Mouse (Mus musculus) megakaryocyte, embryonic 14.5 days (primary cell): ENCODE data around the gene Camk2n1.

Experiments
- FLI1 ChIP-seq: IDR thresholded peaks from 2 replicates; pipeline ENCODE4 v1.6.1; 2012; ENCODE audit warnings: low read length, inconsistent platforms, mixed read lengths
- GATA1 ChIP-seq: IDR thresholded peaks from 3 replicates; pipeline ENCODE4 v1.6.1; 2012; ENCODE audit warnings: mixed read lengths, low read length, inconsistent platforms, borderline replicate concordance

DNA sequence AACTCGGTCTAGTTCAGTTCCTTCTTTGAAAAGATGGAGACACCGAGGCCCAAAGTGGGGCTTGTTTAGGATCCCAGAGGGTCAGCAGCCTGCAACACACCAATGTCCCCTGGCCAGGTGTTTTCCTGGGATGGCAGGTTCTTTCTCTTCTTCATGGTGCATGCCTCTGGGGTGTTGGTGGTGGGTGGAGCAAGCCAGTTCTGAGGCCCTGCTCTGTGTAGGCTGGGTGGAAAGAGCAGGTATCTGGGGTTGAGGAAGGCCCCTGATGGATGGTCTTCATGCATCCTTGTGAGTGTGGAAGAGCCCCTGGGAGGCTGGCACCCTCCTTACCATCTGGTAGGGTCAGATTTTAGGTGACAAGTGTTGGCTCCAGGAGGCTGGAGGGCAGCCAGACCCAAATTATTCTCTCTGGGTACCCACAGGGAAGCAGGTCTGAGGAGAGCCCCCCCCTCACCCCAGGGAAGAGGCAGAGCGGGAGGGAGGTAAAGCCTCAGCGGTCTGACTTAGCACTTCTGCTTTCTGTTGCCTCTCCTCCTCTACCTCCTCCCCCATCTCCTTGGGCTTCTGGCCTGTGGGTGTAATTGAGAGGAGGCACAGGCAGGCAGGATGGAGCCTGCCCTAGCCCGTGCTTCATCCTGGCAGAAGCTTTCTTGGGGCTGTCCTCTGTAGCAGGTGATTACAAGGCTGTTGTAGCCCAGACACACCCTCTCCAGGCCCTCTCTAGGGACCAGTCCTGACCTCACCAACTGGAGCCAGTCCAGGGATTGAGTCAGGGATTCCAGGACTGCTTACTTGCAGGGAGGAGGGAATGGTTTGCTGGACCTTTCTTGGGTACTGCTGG, 39.3 kb downstream of the Camk2n1 start:
- TF ChIP-seq FLI1: no peak
- no peak for TF ChIP-seq GATA1
